Mouse (Mus musculus) liver, embryonic 14.5 days (tissue): ENCODE data around the gene Smarcc2. TPM values are rescaled to one million over a fixed set of nuclear protein-coding genes. Genes with fewer than 3 reads are reported as not detected.

Experiments used
- ATAC-seq: fragments of 200-750 bp; cut with Nextera tagmentation; 2 replicates; pipeline ENCODE4 v1.8.0; 2017; ENCODE audit warnings: moderate number of reproducible peaks, mild to moderate bottlenecking, moderate library complexity; ENCODE audit not compliant: insufficient read depth
- DNase-seq, 3 experiments: peaks; one replicate each; pipeline ENCODE4 v3.0.0-alpha.2; 2012 to 2013; ENCODE audit warnings: low read depth in 3 of 3, low spot score in 3 of 3
- H3K27ac ChIP-seq: fragments of 300-500 bp; sonication (generic); 2 replicates; pipeline ENCODE4 v1.5.1; 2014; ENCODE audit warnings: moderate library complexity, mild to moderate bottlenecking, control low read depth, inconsistent platforms
- H3K27me3 ChIP-seq: fragments of 300-500 bp; sonication (generic); 2 replicates; pipeline ENCODE4 v1.6.1; 2014; ENCODE audit warnings: mild to moderate bottlenecking, low read length, moderate library complexity; ENCODE audit not compliant: control insufficient read depth, insufficient read depth
- H3K36me3 ChIP-seq: fragments of 300-500 bp; sonication (generic); replicated peaks from 2 replicates; pipeline ENCODE4 v1.6.1; 2014; ENCODE audit warnings: low read depth; ENCODE audit not compliant: control insufficient read depth, insufficient read depth
- H3K4me1 ChIP-seq, 2 experiments: fragments of 200-500 bp in 1 of 2; fragments of 300-500 bp in 1 of 2; sonication (generic) in 1 of 2; replicated peaks; 2 replicates each; pipeline ENCODE4 v1.6.1; 2012 to 2014; ENCODE audit warnings: antibody characterized with exemption in 1 of 2, inconsistent platforms in 1 of 2, low read length in 1 of 2; ENCODE audit not compliant: control insufficient read depth in 2 of 2, insufficient read depth in 2 of 2
- H3K4me2 ChIP-seq: fragments of 300-500 bp; sonication (generic); 2 replicates; pipeline ENCODE4 v1.6.1; 2014; ENCODE audit warnings: low read depth, mild to moderate bottlenecking, control low read depth, moderate library complexity
- H3K4me3 ChIP-seq, 2 experiments: fragments of 200-500 bp in 1 of 2; fragments of 300-500 bp in 1 of 2; sonication (generic) in 1 of 2; 2 replicates each; pipeline ENCODE4 v1.5.1; 2012 to 2014; ENCODE audit warnings: low read depth in 2 of 2, low read length in 2 of 2, mild to moderate bottlenecking in 2 of 2, control low read depth in 1 of 2, inconsistent platforms in 1 of 2, moderate library complexity in 1 of 2; ENCODE audit not compliant: insufficient read depth in 1 of 2
- H3K9ac ChIP-seq: fragments of 300-500 bp; sonication (generic); replicated peaks from 2 replicates; pipeline ENCODE4 v1.6.1; 2014; ENCODE audit warnings: mild to moderate bottlenecking, control low read depth, moderate library complexity
- H3K9me3 ChIP-seq: fragments of 300-500 bp; sonication (generic); 2 replicates; pipeline ENCODE4 v1.6.1; 2016; ENCODE audit warnings: low read length, mixed read lengths; ENCODE audit not compliant: control insufficient read depth
- CTCF ChIP-seq: IDR thresholded peaks from 2 replicates; pipeline ENCODE4 v1.5.1; 2016; ENCODE audit warnings: antibody characterized with exemption, low read depth, control low read depth
- EP300 ChIP-seq: IDR thresholded peaks from 2 replicates; pipeline ENCODE4 v1.6.1; 2016; ENCODE audit warnings: antibody characterized with exemption, low read depth
- WGBS: fragments of 180-500 bp; shearing (Covaris S2); extraction: QIAGEN DNeasy Blood & Tissue Kit; methylation state at CpG from one replicate; pipeline ENCODE4 v1.1.7; 2014; ENCODE audit not compliant: insufficient replicate concordance; 5-methylcytosine and 5-hydroxymethylcytosine counted together
- polyA plus RNA-seq, 2 experiments: library from polyadenylated mRNA; depleted of rRNA in 1 of 2; stranded (reverse) in 1 of 2; unstranded in 1 of 2; fragments of >200 nt; fragmentation: Nextera tagmentation in 1 of 2; extraction: Ambion mirVana in 1 of 2; gene quantifications; 2 replicates each; pipeline versions ENCODE4 v1.2.1 to v1.2.3; 2012 to 2014

Smarcc2 gene
- polyA plus RNA-seq, 2 experiments: 27.7 to 29.8 TPM

DNA sequence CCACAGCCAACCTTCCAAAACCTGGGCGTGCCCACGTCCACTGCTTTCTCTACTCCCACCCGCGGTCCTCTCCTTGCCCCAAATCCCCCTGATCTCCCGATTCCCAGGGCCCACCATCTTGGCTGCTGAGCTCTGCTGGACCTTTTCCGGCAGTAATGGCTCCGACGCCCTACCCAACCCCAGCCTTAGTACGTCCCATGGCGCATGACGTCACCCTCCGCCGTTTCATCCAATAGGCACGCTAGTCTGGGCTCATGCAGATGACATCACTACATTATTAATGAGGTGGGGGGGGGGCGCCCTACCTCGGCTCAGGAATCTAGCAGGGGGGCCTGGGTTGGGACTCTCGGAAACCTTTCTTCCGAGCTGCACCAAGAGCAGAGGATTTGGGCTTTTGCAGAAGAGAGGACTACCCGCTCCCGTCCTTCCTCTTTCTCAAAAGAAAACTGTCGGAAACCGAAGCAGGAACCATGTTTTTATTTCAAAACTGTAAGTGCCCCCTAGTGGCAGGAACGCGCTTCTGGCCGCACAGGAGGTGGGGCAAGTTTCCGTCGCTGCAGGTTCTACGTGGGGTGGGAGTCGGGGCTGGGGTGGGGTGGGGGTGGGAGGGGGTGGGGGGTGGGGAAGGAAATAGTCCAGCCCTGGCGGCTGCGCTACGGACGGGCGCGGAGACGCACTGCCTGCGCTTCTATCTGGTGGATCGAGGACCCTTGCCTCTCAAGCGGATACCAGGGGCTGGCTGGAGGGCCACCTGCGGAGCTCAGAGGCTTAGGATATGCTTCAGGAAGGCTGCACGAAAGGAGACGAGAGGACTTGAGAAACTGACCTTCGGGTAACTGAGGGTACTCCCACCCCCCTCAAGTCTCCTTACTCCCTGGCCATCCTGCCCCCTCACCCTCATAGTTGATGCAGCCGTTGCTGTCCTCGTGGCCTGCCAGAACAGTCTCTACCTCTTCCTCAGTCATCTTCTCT is 34.9 kb downstream of the Smarcc2 start, which contains the start of gene Myl6:
Myl6 (minus strand) TSS at position 451 of the 972 bp plus-strand sequence.
- H3K9ac ChIP-seq: peak within 1 kb of the TSS; percentile 96
- H3K4me1 ChIP-seq: peaks cover 16 to 30% of the 10 kb centered on the region in 2 experiments
- peaks cover 23% of the 10 kb centered on the region for H3K36me3 ChIP-seq
- TF ChIP-seq EP300 (no peak), CTCF (peak; percentile 83)
- H3K9me3 ChIP-seq: no peaks in the 10 kb centered on the region
- DNase-seq (peak; percentile 96 to 98 (median 97)), ATAC-seq (peak; percentile 87)
- under 1% methylated on average over 45 of the region's 45 CpGs for WGBS
- H3K4me3 ChIP-seq: peak within 1 kb of the TSS; percentile 92 to 99
- peak within 1 kb of the TSS; percentile 88 for H3K27ac ChIP-seq
- no peaks in the 10 kb centered on the region for H3K27me3 ChIP-seq
- peak within 1 kb of the TSS; percentile 68 for H3K4me2 ChIP-seq

DNA sequence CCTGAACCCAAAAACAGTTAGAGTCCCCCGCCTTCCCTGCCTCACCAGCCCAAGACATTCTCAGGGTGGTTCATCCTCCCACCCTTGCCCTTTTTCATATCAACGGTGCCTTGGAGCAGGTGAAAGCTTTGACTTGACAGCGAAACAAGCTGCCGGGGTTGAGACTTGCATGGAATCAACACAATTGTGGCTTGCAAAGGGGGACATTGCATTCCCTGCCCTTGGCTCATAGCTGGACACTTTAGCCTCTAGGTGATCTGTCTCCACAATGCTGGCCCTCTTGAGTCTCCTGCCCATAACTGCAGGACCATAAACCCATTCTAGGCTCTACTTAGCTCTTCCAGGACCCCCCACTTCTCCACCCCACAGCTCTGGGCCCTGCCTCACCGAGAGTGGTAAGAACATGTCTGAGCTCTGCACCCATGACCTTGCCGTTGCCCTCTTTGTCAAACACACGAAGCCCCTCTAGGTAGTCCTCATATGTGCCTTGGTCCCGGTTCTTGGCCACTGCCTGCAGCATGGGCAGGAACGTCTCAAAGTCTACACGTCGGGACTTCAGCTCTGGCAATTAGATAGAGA is 35.7 kb downstream of the Smarcc2 start:
- no peaks in the 10 kb centered on the region for H3K27me3 ChIP-seq
- H3K9me3 ChIP-seq: no peaks in the 10 kb centered on the region
- H3K4me1 ChIP-seq: peaks cover 16 to 30% of the 10 kb centered on the region in 2 experiments
- peak overlapping the region; percentile 88; the same call in 1 of the 2 replicates for H3K27ac ChIP-seq
- DNase-seq: no peak
- peaks cover 16% of the 10 kb centered on the region for H3K36me3 ChIP-seq
- no peak for ATAC-seq
- peak overlapping the region; percentile 68 for H3K4me2 ChIP-seq
- WGBS: 34% methylated on average over 11 of the region's 11 CpGs
- TF ChIP-seq CTCF (peak; percentile 21; the same call in 1 of the 2 replicates), EP300 (no peak)
- peak overlapping the region; percentile 92 to 99 for H3K4me3 ChIP-seq
- peak overlapping the region; percentile 96 for H3K9ac ChIP-seq

DNA sequence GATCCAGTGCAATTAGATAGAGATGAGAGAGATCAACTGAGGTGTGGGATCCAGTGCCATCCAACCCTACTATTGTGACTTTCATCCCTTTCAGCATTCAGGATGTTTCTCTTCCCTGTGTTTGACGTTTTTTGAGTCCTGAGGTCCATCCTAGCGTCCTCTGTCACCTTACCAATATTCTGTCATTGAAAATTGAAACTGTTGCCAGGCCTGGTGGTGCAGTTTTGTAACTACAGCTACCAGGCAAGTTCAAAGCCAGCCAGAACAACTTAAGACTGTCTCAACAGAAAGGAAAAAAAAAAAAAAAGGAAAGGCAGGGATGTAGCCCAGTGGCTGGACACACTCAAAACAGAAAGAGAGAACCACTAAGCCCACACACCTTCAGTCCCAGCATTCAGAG is 36.2 kb downstream of the Smarcc2 start:
- Histone ChIP-seq H3K9me3 (no peaks in the 10 kb centered on the region), H3K36me3 (peaks cover 10% of the 10 kb centered on the region), H3K9ac (peak overlapping the region; percentile 96), H3K4me2 (peak overlapping the region; percentile 68), H3K4me3 (peak overlapping the region; percentile 92 to 99; a peak in 3 of 4 replicates), H3K27me3 (no peaks in the 10 kb centered on the region), H3K4me1 (peaks cover 16 to 33% of the 10 kb centered on the region in 2 experiments), H3K27ac (peak overlapping the region; percentile 88; the same call in 1 of the 2 replicates)
- no peak for DNase-seq
- TF ChIP-seq CTCF (no peak), EP300 (no peak)
- 53% methylated on average over 2 of the region's 2 CpGs for WGBS
- no peak for ATAC-seq

DNA sequence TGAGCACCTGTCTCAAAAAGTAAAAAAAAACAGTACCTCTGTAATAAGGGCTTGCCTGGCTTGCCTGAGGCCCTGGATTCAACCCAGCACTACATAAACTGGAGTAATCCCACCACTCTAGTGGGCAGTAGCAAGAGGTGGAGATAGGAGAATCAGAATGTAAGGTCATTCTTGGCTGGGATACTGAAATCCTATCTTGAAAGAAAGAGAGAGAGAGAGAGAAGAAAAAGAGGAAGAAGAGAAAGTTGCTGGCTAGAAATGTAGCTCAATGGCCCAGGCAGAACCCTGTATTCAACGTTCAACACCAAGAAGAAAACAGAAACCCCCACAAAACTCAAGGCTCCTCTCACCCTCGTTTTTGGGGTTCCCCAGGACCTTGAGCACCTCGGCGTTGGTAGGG is 36.9 kb downstream of the Smarcc2 start:
- Histone ChIP-seq H3K4me3 (no peak overlapping the region), H3K36me3 (peaks cover 5% of the 10 kb centered on the region), H3K27me3 (no peaks in the 10 kb centered on the region), H3K4me1 (peaks cover 16 to 33% of the 10 kb centered on the region in 2 experiments), H3K9me3 (no peaks in the 10 kb centered on the region), H3K27ac (no peak overlapping the region), H3K4me2 (no peak overlapping the region), H3K9ac (no peak overlapping the region)
- no peak for TF ChIP-seq CTCF
- TF ChIP-seq EP300: no peak
- WGBS: 61% methylated on average over 4 of the region's 4 CpGs
- DNase-seq (no peak), ATAC-seq (no peak)
